Mouse (Mus musculus): Measurements from ENCODE around the gene Osbpl8. TPM values are rescaled to one million over a fixed set of nuclear protein-coding genes. Genes with fewer than 3 reads are reported as not detected.

Gene Osbpl8
- polyA plus RNA-seq, 1 experiment from 2014 or later = 2.8 TPM

GRCm38 (mm10) chr10:111308850-111309501 is 144.4 kb downstream of the Osbpl8 start:
- 91% methylated on average over 13 of the region's 13 CpGs for WGBS
- no peaks in the 10 kb centered on the region for H3K4me1 ChIP-seq (replicated peaks; ENCODE audit: control insufficient read depth, insufficient read depth, low read length)
- ATAC-seq = no peak

GRCm38 (mm10) chr10:111313282-111313681 is 148.7 kb downstream of the Osbpl8 start:
- H3K4me1 ChIP-seq (replicated peaks; ENCODE audit: control insufficient read depth, insufficient read depth, low read length) = no peaks in the 10 kb centered on the region
- no peaks in the 10 kb centered on the region for H3K9me3 ChIP-seq (ENCODE audit: control insufficient read depth)
- H3K27me3 ChIP-seq (replicated peaks; ENCODE audit: control insufficient read depth, insufficient read depth, low read length) = no peaks in the 10 kb centered on the region
- H3K4me3 ChIP-seq (ENCODE audit: low read depth, low read length) = no peak overlapping the region
- no peak for TF ChIP-seq CTCF (IDR thresholded peaks at IDR 0.05; ENCODE audit: low read depth)
- H3K36me3 ChIP-seq (ENCODE audit: control insufficient read depth, insufficient read depth) = no peaks in the 10 kb centered on the region
- no peak overlapping the region for H3K27ac ChIP-seq (ENCODE audit: low read depth, low read length)
- no peak overlapping the region for H3K9ac ChIP-seq (ENCODE audit: low read depth, low read length)
- 36% methylated on average over 6 of the region's 6 CpGs for WGBS
- no peak for ATAC-seq
- H3K4me2 ChIP-seq (replicated peaks; ENCODE audit: low read depth) = no peak overlapping the region

More at GRCm38 (mm10) chr10:111308850-111309501, 144.4 kb downstream of the Osbpl8 start:
- Histone ChIP-seq H3K36me3 (ENCODE audit: control insufficient read depth, insufficient read depth) (no peaks in the 10 kb centered on the region), H3K27me3 (replicated peaks; ENCODE audit: control insufficient read depth, insufficient read depth, low read length) (no peaks in the 10 kb centered on the region), H3K9ac (ENCODE audit: low read depth, low read length) (no peak overlapping the region), H3K4me2 (replicated peaks; ENCODE audit: low read depth) (no peak overlapping the region), H3K4me3 (ENCODE audit: low read depth, low read length) (no peak overlapping the region), H3K9me3 (ENCODE audit: control insufficient read depth) (no peaks in the 10 kb centered on the region), H3K27ac (ENCODE audit: low read depth, low read length) (no peak overlapping the region)
- TF ChIP-seq CTCF (IDR thresholded peaks at IDR 0.05; ENCODE audit: low read depth) = no peak

- H3K27ac ChIP-seq (ENCODE audit: low read depth, low read length) = no peak overlapping the region
These were observed 150.3 kb downstream of the Osbpl8 start for GRCm38 (mm10) chr10:111314636-111315395.

GRCm38 (mm10) chr10:111315940-111316339 is 151.4 kb downstream of the Osbpl8 start:
- Histone ChIP-seq H3K4me3 (ENCODE audit: low read depth, low read length) (no peak overlapping the region), H3K4me1 (replicated peaks; ENCODE audit: control insufficient read depth, insufficient read depth, low read length) (no peaks in the 10 kb centered on the region), H3K27me3 (replicated peaks; ENCODE audit: control insufficient read depth, insufficient read depth, low read length) (no peaks in the 10 kb centered on the region), H3K27ac (ENCODE audit: low read depth, low read length) (no peak overlapping the region), H3K4me2 (replicated peaks; ENCODE audit: low read depth) (no peak overlapping the region), H3K9ac (ENCODE audit: low read depth, low read length) (no peak overlapping the region), H3K9me3 (ENCODE audit: control insufficient read depth) (0 out of 2 replicates have a peak, but pooled peaks cover 3% of the 10 kb centered on the region), H3K36me3 (ENCODE audit: control insufficient read depth, insufficient read depth) (no peaks in the 10 kb centered on the region)
- WGBS = 88% methylated on average over 3 of the region's 3 CpGs
- no peak for ATAC-seq
- no peak for TF ChIP-seq CTCF (IDR thresholded peaks at IDR 0.05; ENCODE audit: low read depth)

More at GRCm38 (mm10) chr10:111314636-111315395, 150.3 kb downstream of the Osbpl8 start:
- Histone ChIP-seq H3K4me2 (replicated peaks; ENCODE audit: low read depth) (no peak overlapping the region), H3K4me3 (ENCODE audit: low read depth, low read length) (no peak overlapping the region), H3K9me3 (ENCODE audit: control insufficient read depth) (no peaks in the 10 kb centered on the region), H3K27me3 (replicated peaks; ENCODE audit: control insufficient read depth, insufficient read depth, low read length) (no peaks in the 10 kb centered on the region), H3K36me3 (ENCODE audit: control insufficient read depth, insufficient read depth) (no peaks in the 10 kb centered on the region), H3K4me1 (replicated peaks; ENCODE audit: control insufficient read depth, insufficient read depth, low read length) (no peaks in the 10 kb centered on the region), H3K9ac (ENCODE audit: low read depth, low read length) (no peak overlapping the region)
- ATAC-seq = no peak
- TF ChIP-seq CTCF (IDR thresholded peaks at IDR 0.05; ENCODE audit: low read depth) = no peak
- 85% methylated on average over 10 of the region's 10 CpGs for WGBS

DNA sequence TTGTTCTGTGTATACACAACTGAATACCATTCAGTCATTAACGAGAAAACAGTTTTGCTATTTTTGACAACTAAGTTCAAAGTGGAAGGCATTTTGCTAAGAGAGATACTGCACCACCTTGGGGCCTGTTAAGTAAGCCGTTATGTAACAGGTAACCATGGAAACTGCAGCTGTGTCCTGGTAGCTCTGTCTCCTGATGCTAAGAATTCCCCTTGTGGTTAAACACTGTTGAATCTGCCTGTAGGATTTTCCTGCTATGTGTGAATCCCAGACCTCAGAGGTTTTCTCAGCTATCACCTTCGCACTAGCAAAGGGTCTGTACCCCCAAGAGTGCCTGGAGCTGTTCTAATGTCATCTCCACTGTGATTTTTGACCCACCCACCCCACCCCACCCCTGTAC is 153.5 kb downstream of the Osbpl8 start:
- Histone ChIP-seq H3K27me3 (replicated peaks; ENCODE audit: control insufficient read depth, insufficient read depth, low read length) (no peaks in the 10 kb centered on the region), H3K4me3 (ENCODE audit: low read depth, low read length) (no peak overlapping the region), H3K36me3 (ENCODE audit: control insufficient read depth, insufficient read depth) (no peaks in the 10 kb centered on the region), H3K9me3 (ENCODE audit: control insufficient read depth) (0 out of 2 replicates have a peak, but pooled peaks cover 3% of the 10 kb centered on the region), H3K4me2 (replicated peaks; ENCODE audit: low read depth) (no peak overlapping the region), H3K4me1 (replicated peaks; ENCODE audit: control insufficient read depth, insufficient read depth, low read length) (no peaks in the 10 kb centered on the region), H3K27ac (ENCODE audit: low read depth, low read length) (no peak overlapping the region), H3K9ac (ENCODE audit: low read depth, low read length) (no peak overlapping the region)
- TF ChIP-seq CTCF (IDR thresholded peaks at IDR 0.05; ENCODE audit: low read depth) = no peak
- no peak for ATAC-seq
- 73% methylated on average over 3 of the region's 3 CpGs for WGBS

DNA sequence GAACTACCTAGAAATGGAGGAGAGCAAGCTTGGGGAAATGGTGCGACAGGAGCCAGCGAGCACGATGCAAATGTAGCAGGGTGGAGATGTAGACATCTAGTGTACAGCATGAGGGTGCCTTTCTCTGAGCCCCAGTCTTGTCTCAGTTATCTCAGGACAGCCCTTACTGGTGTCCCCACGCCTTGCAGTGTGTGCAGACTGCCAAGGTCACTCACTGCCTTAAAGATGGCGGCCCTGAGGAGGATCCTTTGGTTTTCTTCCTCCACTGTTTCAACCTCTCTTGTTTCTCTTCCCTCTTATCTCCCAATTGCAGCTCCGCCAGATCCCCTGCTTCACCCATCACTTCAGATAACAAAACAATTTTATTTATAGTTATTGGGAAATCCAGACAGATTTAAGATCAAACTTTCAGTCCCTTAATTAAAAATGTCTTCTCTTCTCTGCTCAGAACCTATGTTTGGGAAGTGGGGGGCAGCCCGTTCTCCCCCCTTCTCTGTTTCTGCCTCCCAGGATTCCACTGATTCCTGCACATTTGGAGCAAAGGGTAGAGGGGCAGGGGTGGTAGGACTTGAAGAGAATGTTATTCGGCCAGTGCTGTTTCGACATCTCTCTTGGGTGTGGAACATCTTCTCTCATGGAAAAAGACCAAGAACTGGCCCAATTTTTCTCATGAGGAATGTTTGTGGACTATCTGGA is 154.4 kb downstream of the Osbpl8 start:
- H3K9ac ChIP-seq (ENCODE audit: low read depth, low read length) = no peak overlapping the region
- no peak overlapping the region for H3K27ac ChIP-seq (ENCODE audit: low read depth, low read length)
- H3K9me3 ChIP-seq (ENCODE audit: control insufficient read depth) = 0 out of 2 replicates have a peak, but pooled peaks cover 3% of the 10 kb centered on the region
- ATAC-seq = no peak
- no peak overlapping the region for H3K4me3 ChIP-seq (ENCODE audit: low read depth, low read length)
- no peaks in the 10 kb centered on the region for H3K4me1 ChIP-seq (replicated peaks; ENCODE audit: control insufficient read depth, insufficient read depth, low read length)
- TF ChIP-seq CTCF (IDR thresholded peaks at IDR 0.05; ENCODE audit: low read depth) = no peak
- H3K27me3 ChIP-seq (replicated peaks; ENCODE audit: control insufficient read depth, insufficient read depth, low read length) = no peaks in the 10 kb centered on the region
- WGBS = 82% methylated on average over 9 of the region's 9 CpGs
- no peak overlapping the region for H3K4me2 ChIP-seq (replicated peaks; ENCODE audit: low read depth)
- no peaks in the 10 kb centered on the region for H3K36me3 ChIP-seq (ENCODE audit: control insufficient read depth, insufficient read depth)
